Mouse (Mus musculus): ENCODE data around the gene Rcor1.

Rcor1 gene

GRCm38 (mm10) chr12:111134169-111134568, 95.0 kb downstream of the Rcor1 start:
- no peak for DNase-seq (ENCODE audit: low spot score)

GRCm38 (mm10) chr12:111134791-111135733, 95.9 kb downstream of the Rcor1 start:
- no peak for DNase-seq (ENCODE audit: low spot score)

GRCm38 (mm10) chr12:111135953-111136352, 96.8 kb downstream of the Rcor1 start:
- DNase-seq (ENCODE audit: low spot score), result no peak

GRCm38 (mm10) chr12:111137079-111137478, 97.9 kb downstream of the Rcor1 start:
- DNase-seq (ENCODE audit: low spot score), result no peak

GRCm38 (mm10) chr12:111143005-111143508, 103.9 kb downstream of the Rcor1 start:
- DNase-seq (ENCODE audit: low spot score), result no peak

- no peak for DNase-seq (ENCODE audit: low spot score)
These were observed 104.4 kb downstream of the Rcor1 start for GRCm38 (mm10) chr12:111143509-111144063.

GRCm38 (mm10) chr12:111144598-111144997, 105.4 kb downstream of the Rcor1 start:
- DNase-seq (ENCODE audit: low spot score), result no peak

- DNase-seq (ENCODE audit: low spot score), result no peak
These were observed 106.1 kb downstream of the Rcor1 start for GRCm38 (mm10) chr12:111145269-111145668.

GRCm38 (mm10) chr12:111149495-111150235, 110.5 kb downstream of the Rcor1 start:
- no peak for DNase-seq (ENCODE audit: low spot score)

GRCm38 (mm10) chr12:111150236-111150596, 111.1 kb downstream of the Rcor1 start:
- DNase-seq (ENCODE audit: low spot score), result no peak

GRCm38 (mm10) chr12:111151422-111152156, 112.4 kb downstream of the Rcor1 start:
- DNase-seq (ENCODE audit: low spot score), result no peak

- no peak for DNase-seq (ENCODE audit: low spot score)
These were observed 113.4 kb downstream of the Rcor1 start for GRCm38 (mm10) chr12:111152579-111152978.

GRCm38 (mm10) chr12:111152981-111153710, 114.0 kb downstream of the Rcor1 start:
- no peak for DNase-seq (ENCODE audit: low spot score)

GRCm38 (mm10) chr12:111153946-111154345, 114.8 kb downstream of the Rcor1 start:
- no peak for DNase-seq (ENCODE audit: low spot score)

GRCm38 (mm10) chr12:111154641-111155040, 115.5 kb downstream of the Rcor1 start:
- peak; percentile 50 for DNase-seq (ENCODE audit: low spot score)

- no peak for DNase-seq (ENCODE audit: low spot score)
These were observed 116.6 kb downstream of the Rcor1 start for GRCm38 (mm10) chr12:111155756-111156155.

- DNase-seq (ENCODE audit: low spot score), result no peak
These were observed 120.7 kb downstream of the Rcor1 start for GRCm38 (mm10) chr12:111159659-111160428.

GRCm38 (mm10) chr12:111160871-111161270, 121.7 kb downstream of the Rcor1 start:
- no peak for DNase-seq (ENCODE audit: low spot score)

GRCm38 (mm10) chr12:111161943-111162311, 122.8 kb downstream of the Rcor1 start:
- DNase-seq (ENCODE audit: low spot score), result no peak

GRCm38 (mm10) chr12:111162312-111163061, 123.3 kb downstream of the Rcor1 start:
- DNase-seq (ENCODE audit: low spot score), result no peak

Data from ovary, adult 18-20 months (tissue).